Mouse (Mus musculus) stomach, embryonic 16.5 days (tissue): ENCODE results near the gene Mfsd12. TPM values are rescaled to one million over a fixed set of nuclear protein-coding genes. Genes with fewer than 3 reads are reported as not detected.

Experiments used
- ATAC-seq: fragments of 200-750 bp; cut with Nextera tagmentation; 2 replicates; pipeline ENCODE4 v1.8.0; 2017; ENCODE audit warnings: moderate number of reproducible peaks, moderate TSS enrichment; ENCODE audit not compliant: insufficient read depth, low FRiP score
- H3K27ac ChIP-seq: fragments of 300-500 bp; sonication (generic); 2 replicates; pipeline ENCODE4 v1.5.1; 2014; ENCODE audit warnings: low read length
- H3K27me3 ChIP-seq: fragments of 300-500 bp; sonication (generic); 2 replicates; pipeline ENCODE4 v1.6.1; 2014; ENCODE audit warnings: low read length, control low read depth, mixed read lengths; ENCODE audit not compliant: control insufficient read depth, insufficient read depth
- H3K36me3 ChIP-seq: fragments of 300-500 bp; sonication (generic); 2 replicates; pipeline ENCODE4 v1.6.1; 2014; ENCODE audit warnings: low read length; ENCODE audit not compliant: control insufficient read depth, insufficient read depth
- H3K4me1 ChIP-seq: fragments of 300-500 bp; sonication (generic); 2 replicates; pipeline ENCODE4 v1.6.1; 2014; ENCODE audit warnings: low read length, control low read depth, mixed read lengths; ENCODE audit not compliant: control insufficient read depth, insufficient read depth
- H3K4me2 ChIP-seq: fragments of 300-500 bp; sonication (generic); 2 replicates; pipeline ENCODE4 v1.6.1; 2014; ENCODE audit warnings: low read depth, low read length, mixed read lengths
- H3K4me3 ChIP-seq: fragments of 300-500 bp; sonication (generic); replicated peaks from 2 replicates; pipeline ENCODE4 v1.5.1; 2014; ENCODE audit warnings: mild to moderate bottlenecking, low read length
- H3K9ac ChIP-seq: fragments of 300-500 bp; sonication (generic); 2 replicates; pipeline ENCODE4 v1.6.1; 2014; ENCODE audit warnings: low read length
- H3K9me3 ChIP-seq: fragments of 300-500 bp; sonication (generic); replicated peaks from 2 replicates; pipeline ENCODE4 v1.6.1; 2016; ENCODE audit warnings: low read length, control low read depth; ENCODE audit not compliant: control insufficient read depth
- WGBS: fragments of 180-500 bp; shearing (Covaris S2); extraction: QIAGEN DNeasy Blood & Tissue Kit; methylation state at CpG from one replicate; pipeline ENCODE4 v1.1.7; 2014; 5-methylcytosine and 5-hydroxymethylcytosine counted together
- polyA plus RNA-seq: library from polyadenylated mRNA; unstranded; fragments of >200 nt; fragmentation: Nextera tagmentation; extraction: Ambion mirVana; gene quantifications from 2 replicates; pipeline ENCODE4 v1.2.1, GENCODE M21; 2015

Mfsd12 gene
- polyA plus RNA-seq, 1 experiment from 2014 or later: 8.6 TPM

- H3K4me3 ChIP-seq: no peak overlapping the region
- H3K4me1 ChIP-seq: peaks cover 26% of the 10 kb centered on the region
- WGBS: 77% methylated on average over 18 of the region's 18 CpGs
- H3K27me3 ChIP-seq: no peaks in the 10 kb centered on the region
- no peak overlapping the region for H3K4me2 ChIP-seq
- no peak for ATAC-seq
- H3K9ac ChIP-seq: no peak overlapping the region
- H3K9me3 ChIP-seq: no peaks in the 10 kb centered on the region
- H3K36me3 ChIP-seq: peaks cover 7% of the 10 kb centered on the region; the same call in 1 of the 2 replicates
- H3K27ac ChIP-seq: no peak overlapping the region
Measured at GRCm38 (mm10) chr10:81399798-81400308, 42.6 kb downstream of the Mfsd12 start.

GRCm38 (mm10) chr10:81400371-81401204 is 43.3 kb downstream of the Mfsd12 start:
- 66% methylated on average over 22 of the region's 22 CpGs for WGBS
- H3K4me3 ChIP-seq: no peak overlapping the region
- no peak overlapping the region for H3K27ac ChIP-seq
- ATAC-seq: no peak
- H3K4me1 ChIP-seq: peaks cover 26% of the 10 kb centered on the region
- no peaks in the 10 kb centered on the region for H3K9me3 ChIP-seq
- H3K4me2 ChIP-seq: no peak overlapping the region
- H3K9ac ChIP-seq: no peak overlapping the region
- no peaks in the 10 kb centered on the region for H3K27me3 ChIP-seq
- peaks cover 7% of the 10 kb centered on the region; the same call in 1 of the 2 replicates for H3K36me3 ChIP-seq

- 0 out of 2 replicates have a peak overlapping the region, but pooled peaks have one; percentile 46 for H3K4me2 ChIP-seq
- WGBS: 39% methylated on average over 10 of the region's 10 CpGs
- H3K27ac ChIP-seq: peak overlapping the region; percentile 90
- no peaks in the 10 kb centered on the region for H3K27me3 ChIP-seq
- ATAC-seq: 0 out of 2 replicates have a peak, but pooled peaks have one; percentile 1
- H3K9me3 ChIP-seq: no peaks in the 10 kb centered on the region
- peaks cover 10% of the 10 kb centered on the region; the same call in 1 of the 2 replicates for H3K36me3 ChIP-seq
- 0 out of 2 replicates have a peak overlapping the region, but pooled peaks have one; percentile 31 for H3K9ac ChIP-seq
- H3K4me1 ChIP-seq: peaks cover 26% of the 10 kb centered on the region
- H3K4me3 ChIP-seq: no peak overlapping the region
Measured at GRCm38 (mm10) chr10:81401205-81401520, 43.9 kb downstream of the Mfsd12 start.

GRCm38 (mm10) chr10:81401521-81402226 is 44.4 kb downstream of the Mfsd12 start:
- peak overlapping the region; percentile 24 for H3K4me3 ChIP-seq
- peak overlapping the region; percentile 46 for H3K4me2 ChIP-seq
- peak overlapping the region; percentile 90 for H3K27ac ChIP-seq
- H3K36me3 ChIP-seq: peaks cover 12% of the 10 kb centered on the region; the same call in 1 of the 2 replicates
- peaks cover 30% of the 10 kb centered on the region for H3K4me1 ChIP-seq
- no peaks in the 10 kb centered on the region for H3K9me3 ChIP-seq
- ATAC-seq: peak; percentile 83
- WGBS: 9% methylated on average over 18 of the region's 18 CpGs
- H3K9ac ChIP-seq: peak overlapping the region; percentile 54
- H3K27me3 ChIP-seq: no peaks in the 10 kb centered on the region

GRCm38 (mm10) chr10:81402227-81402765 is 45.0 kb downstream of the Mfsd12 start:
- Histone ChIP-seq H3K36me3 (peaks cover 12% of the 10 kb centered on the region; the same call in 1 of the 2 replicates), H3K4me1 (peaks cover 36% of the 10 kb centered on the region), H3K4me2 (peak overlapping the region; percentile 46), H3K27me3 (no peaks in the 10 kb centered on the region), H3K4me3 (peak overlapping the region; percentile 24), H3K9me3 (no peaks in the 10 kb centered on the region), H3K9ac (peak overlapping the region; percentile 57), H3K27ac (peak overlapping the region; percentile 90)
- 34% methylated on average over 7 of the region's 7 CpGs for WGBS
- ATAC-seq: no peak

GRCm38 (mm10) chr10:81403511-81403910 is 46.2 kb downstream of the Mfsd12 start:
- no peak overlapping the region for H3K4me3 ChIP-seq
- peaks cover 48% of the 10 kb centered on the region for H3K4me1 ChIP-seq
- H3K27ac ChIP-seq: peak overlapping the region; percentile 90
- peaks cover 16% of the 10 kb centered on the region; the same call in 1 of the 2 replicates for H3K36me3 ChIP-seq
- no peak for ATAC-seq
- no peak overlapping the region for H3K4me2 ChIP-seq
- H3K9ac ChIP-seq: peak overlapping the region; percentile 57
- no peaks in the 10 kb centered on the region for H3K9me3 ChIP-seq
- WGBS: 55% methylated on average over 10 of the region's 10 CpGs
- H3K27me3 ChIP-seq: no peaks in the 10 kb centered on the region

GRCm38 (mm10) chr10:81404082-81404481 is 46.8 kb downstream of the Mfsd12 start:
- ATAC-seq: no peak
- no peak overlapping the region for H3K27ac ChIP-seq
- H3K4me3 ChIP-seq: no peak overlapping the region
- H3K36me3 ChIP-seq: peaks cover 16% of the 10 kb centered on the region; the same call in 1 of the 2 replicates
- no peak overlapping the region for H3K4me2 ChIP-seq
- no peaks in the 10 kb centered on the region for H3K27me3 ChIP-seq
- WGBS: 33% methylated on average over 9 of the region's 9 CpGs
- H3K9me3 ChIP-seq: no peaks in the 10 kb centered on the region
- no peak overlapping the region for H3K9ac ChIP-seq
- peaks cover 54% of the 10 kb centered on the region for H3K4me1 ChIP-seq

GRCm38 (mm10) chr10:81404720-81405119 is 47.4 kb downstream of the Mfsd12 start:
- WGBS: 63% methylated on average over 18 of the region's 18 CpGs
- peaks cover 58% of the 10 kb centered on the region for H3K4me1 ChIP-seq

More at GRCm38 (mm10) chr10:81404720-81405119, 47.4 kb downstream of the Mfsd12 start:
- no peak for ATAC-seq
- no peak overlapping the region for H3K9ac ChIP-seq
- peaks cover 12% of the 10 kb centered on the region; the same call in 1 of the 2 replicates for H3K36me3 ChIP-seq
- no peak overlapping the region for H3K27ac ChIP-seq
- no peaks in the 10 kb centered on the region for H3K9me3 ChIP-seq
- no peak overlapping the region for H3K4me2 ChIP-seq
- H3K4me3 ChIP-seq: no peak overlapping the region
- no peaks in the 10 kb centered on the region for H3K27me3 ChIP-seq
